Mouse (Mus musculus): ENCODE data around the gene Mark4. TPM values are rescaled to one million over a fixed set of nuclear protein-coding genes. Genes with fewer than 3 reads are reported as not detected.

Gene Mark4
- polyA plus RNA-seq, 1 experiment: 27.4 TPM

DNA sequence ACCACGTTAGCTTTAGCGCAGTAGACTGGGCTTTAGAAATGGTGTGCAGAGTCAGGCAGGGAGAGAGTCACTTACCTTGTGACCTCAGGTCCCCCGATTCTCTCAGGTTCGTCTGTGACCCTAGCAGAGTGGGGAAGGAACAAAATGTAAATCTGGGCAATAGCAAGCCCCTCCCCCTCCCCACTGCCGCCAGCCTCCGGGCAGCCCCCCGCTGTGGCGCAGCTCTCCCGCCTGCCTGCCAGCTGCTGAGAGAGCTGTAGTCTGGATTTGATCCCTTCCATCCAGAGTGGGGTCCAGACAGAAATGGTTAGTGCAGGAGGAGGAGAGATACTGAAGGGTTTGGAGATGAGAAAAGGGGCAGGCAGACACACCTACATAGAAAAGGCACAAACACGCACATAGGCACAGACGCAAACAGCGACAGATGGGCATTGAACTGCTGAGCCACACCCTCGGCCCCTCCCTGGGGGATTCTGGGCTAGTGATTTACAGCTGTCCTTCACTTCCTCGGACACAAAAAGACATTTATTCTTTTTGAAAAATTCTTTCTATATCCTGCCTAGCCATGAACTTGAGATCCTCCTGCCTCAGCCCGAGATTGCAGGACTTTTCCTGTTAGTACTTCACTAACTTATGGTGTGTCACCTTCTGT is 30.5 kb downstream of the Mark4 start:
- no peak overlapping the region for H3K27ac ChIP-seq (ENCODE audit: insufficient read depth, low read length)
- TF ChIP-seq POLR2A (IDR thresholded peaks at IDR 0.05; ENCODE audit: low read depth, low read length): no peak
- no peak for TF ChIP-seq CTCF (IDR thresholded peaks at IDR 0.05; ENCODE audit: borderline replicate concordance, insufficient read depth, low read length)
- H3K4me3 ChIP-seq (ENCODE audit: insufficient read depth, low read length): no peak overlapping the region
- H3K4me1 ChIP-seq (ENCODE audit: control insufficient read depth, insufficient read depth, low read length): no peaks in the 10 kb centered on the region

DNA sequence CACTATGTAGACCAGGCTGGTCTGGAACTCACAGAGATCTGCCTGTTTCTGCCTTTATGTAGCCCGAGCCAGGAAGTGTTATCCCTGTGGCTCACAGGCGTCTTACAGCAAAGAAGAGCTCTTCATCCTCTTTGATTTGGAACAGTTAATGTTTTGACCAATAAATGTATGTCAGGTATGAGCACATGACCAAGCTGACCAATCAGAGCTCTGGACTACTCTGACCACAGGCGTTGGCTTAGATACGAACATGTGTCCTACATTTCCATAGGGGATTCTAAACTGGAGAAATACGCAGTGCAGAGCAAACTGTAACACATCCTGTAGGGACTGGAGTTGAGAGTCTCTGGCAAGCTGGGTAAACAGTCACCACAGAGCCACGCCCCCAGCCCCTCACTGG is 31.7 kb downstream of the Mark4 start:
- Histone ChIP-seq H3K4me1 (ENCODE audit: control insufficient read depth, insufficient read depth, low read length) (no peaks in the 10 kb centered on the region), H3K27ac (ENCODE audit: insufficient read depth, low read length) (no peak overlapping the region), H3K4me3 (ENCODE audit: insufficient read depth, low read length) (no peak overlapping the region)
- TF ChIP-seq POLR2A (IDR thresholded peaks at IDR 0.05; ENCODE audit: low read depth, low read length): no peak
- TF ChIP-seq CTCF (IDR thresholded peaks at IDR 0.05; ENCODE audit: borderline replicate concordance, insufficient read depth, low read length): no peak

GRCm38 (mm10) chr7:19426349-19426748 is 32.3 kb downstream of the Mark4 start:
- Histone ChIP-seq H3K4me3 (ENCODE audit: insufficient read depth, low read length) (no peak overlapping the region), H3K27ac (ENCODE audit: insufficient read depth, low read length) (no peak overlapping the region), H3K4me1 (ENCODE audit: control insufficient read depth, insufficient read depth, low read length) (no peaks in the 10 kb centered on the region)
- TF ChIP-seq POLR2A (IDR thresholded peaks at IDR 0.05; ENCODE audit: low read depth, low read length) (no peak), CTCF (IDR thresholded peaks at IDR 0.05; ENCODE audit: borderline replicate concordance, insufficient read depth, low read length) (no peak)

DNA sequence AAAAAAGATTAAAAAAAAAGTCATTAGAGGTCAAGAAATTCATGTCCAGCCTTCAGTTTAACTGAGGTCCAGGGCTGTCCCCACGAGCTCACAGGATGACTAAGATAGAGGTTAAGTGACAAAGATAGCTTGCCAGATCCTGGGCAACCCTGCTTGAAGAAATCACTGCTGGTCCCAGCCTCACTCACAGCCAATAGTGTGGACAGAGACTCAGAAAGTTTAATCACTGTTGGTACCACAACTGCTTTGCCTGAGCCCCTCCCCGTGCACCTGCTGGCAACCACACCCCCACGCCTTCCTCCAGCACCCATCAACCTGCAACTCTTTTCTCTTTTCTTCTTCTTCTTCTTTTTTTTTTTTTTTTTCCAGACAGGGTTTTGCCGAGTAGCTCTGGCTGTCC is 34.6 kb downstream of the Mark4 start:
- no peak overlapping the region for H3K4me3 ChIP-seq (ENCODE audit: insufficient read depth, low read length)
- TF ChIP-seq CTCF (IDR thresholded peaks at IDR 0.05; ENCODE audit: borderline replicate concordance, insufficient read depth, low read length): no peak
- no peak for TF ChIP-seq POLR2A (IDR thresholded peaks at IDR 0.05; ENCODE audit: low read depth, low read length)

DNA sequence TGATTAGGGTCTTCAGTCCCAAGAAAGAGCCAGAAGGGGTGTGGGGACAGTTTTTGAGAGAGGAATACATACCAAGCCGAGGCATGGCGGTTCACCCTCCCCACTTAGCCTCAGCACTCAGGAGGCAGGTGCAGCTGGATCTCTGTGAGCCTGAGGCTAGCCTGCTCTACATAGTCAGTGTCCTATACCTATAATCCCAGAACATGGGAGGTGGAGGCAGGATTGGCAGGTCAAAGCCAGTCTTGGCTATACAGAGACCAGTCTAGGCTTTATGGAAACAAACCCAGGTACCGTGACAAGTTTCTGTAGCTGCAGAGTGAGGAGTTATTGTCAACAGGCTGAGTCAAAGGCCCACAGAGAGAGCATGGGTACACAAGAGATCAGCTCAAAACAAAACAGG is 35.5 kb downstream of the Mark4 start:
- H3K4me3 ChIP-seq (ENCODE audit: insufficient read depth, low read length): no peak overlapping the region
- TF ChIP-seq CTCF (IDR thresholded peaks at IDR 0.05; ENCODE audit: borderline replicate concordance, insufficient read depth, low read length): no peak
- no peak for TF ChIP-seq POLR2A (IDR thresholded peaks at IDR 0.05; ENCODE audit: low read depth, low read length)

More for the DNA sequence above, 34.6 kb downstream of the Mark4 start:
- H3K4me1 ChIP-seq (ENCODE audit: control insufficient read depth, insufficient read depth, low read length): no peaks in the 10 kb centered on the region
- no peak overlapping the region for H3K27ac ChIP-seq (ENCODE audit: insufficient read depth, low read length)

DNA sequence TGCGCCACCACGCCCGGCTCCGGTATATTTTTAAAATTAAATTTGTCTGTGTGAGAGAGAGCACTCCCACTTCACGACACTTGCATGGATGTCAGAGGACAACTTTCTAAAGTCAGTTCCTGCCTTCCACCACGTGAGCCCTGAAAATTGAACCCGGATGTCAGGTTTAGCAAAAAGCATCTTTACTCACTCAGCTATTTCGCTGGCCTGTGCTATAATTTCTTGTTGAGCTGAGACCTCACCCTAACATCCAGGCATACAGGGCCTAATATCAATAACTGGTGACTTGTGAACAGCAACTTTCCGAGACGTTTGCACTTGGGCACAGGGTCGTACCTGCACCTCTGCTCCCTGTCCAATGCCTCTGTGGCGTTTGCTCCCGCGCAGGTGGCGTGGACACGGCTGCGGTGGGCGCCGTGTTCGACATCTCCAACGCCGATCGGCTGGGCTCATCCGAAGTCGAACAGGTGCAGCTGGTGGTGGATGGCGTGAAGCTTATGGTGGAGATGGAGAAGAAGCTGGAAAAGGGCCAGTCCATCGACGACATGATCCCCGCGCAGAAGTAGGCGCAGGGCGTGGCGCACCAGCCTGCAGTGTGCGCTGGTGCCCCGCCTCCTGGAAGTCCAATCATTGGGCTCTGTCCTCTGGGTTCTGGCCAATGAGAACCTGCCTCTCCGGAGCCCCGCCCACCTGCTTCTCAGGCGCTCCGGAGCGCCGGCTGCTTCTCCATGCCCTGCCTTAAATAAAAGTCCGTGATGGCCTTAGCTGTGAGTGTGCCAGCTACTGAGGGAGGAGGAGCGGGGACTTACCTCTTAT is 37.6 kb downstream of the Mark4 start:
- no peak overlapping the region for H3K27ac ChIP-seq (ENCODE audit: insufficient read depth, low read length)
- TF ChIP-seq POLR2A (IDR thresholded peaks at IDR 0.05; ENCODE audit: low read depth, low read length): no peak
- TF ChIP-seq CTCF (IDR thresholded peaks at IDR 0.05; ENCODE audit: borderline replicate concordance, insufficient read depth, low read length): no peak
- no peaks in the 10 kb centered on the region for H3K4me1 ChIP-seq (ENCODE audit: control insufficient read depth, insufficient read depth, low read length)
- H3K4me3 ChIP-seq (ENCODE audit: insufficient read depth, low read length): peak overlapping the region; percentile 21; the same call in 1 of the 2 replicates

More for the DNA sequence above, 35.5 kb downstream of the Mark4 start:
- H3K27ac ChIP-seq (ENCODE audit: insufficient read depth, low read length): no peak overlapping the region
- H3K4me1 ChIP-seq (ENCODE audit: control insufficient read depth, insufficient read depth, low read length): no peaks in the 10 kb centered on the region

DNA sequence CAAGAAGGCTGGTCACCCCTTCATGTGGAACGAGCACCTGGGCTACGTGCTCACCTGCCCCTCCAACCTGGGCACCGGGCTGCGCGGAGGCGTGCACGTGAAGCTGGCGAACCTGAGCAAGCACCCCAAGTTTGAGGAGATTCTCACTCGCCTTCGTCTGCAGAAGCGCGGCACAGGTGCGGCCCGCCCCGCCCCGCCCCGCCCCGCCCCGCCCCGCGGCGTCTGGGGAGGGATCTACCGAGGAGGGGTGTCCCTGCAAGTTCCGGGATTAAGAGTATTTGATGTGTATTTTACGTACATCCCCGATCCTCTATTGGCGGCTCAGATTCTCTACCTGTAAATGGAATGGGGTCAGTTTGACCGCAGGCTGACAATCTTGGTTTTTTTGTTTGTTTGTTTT is 38.5 kb downstream of the Mark4 start:
- Histone ChIP-seq H3K4me1 (ENCODE audit: control insufficient read depth, insufficient read depth, low read length) (no peaks in the 10 kb centered on the region), H3K27ac (ENCODE audit: insufficient read depth, low read length) (no peak overlapping the region), H3K4me3 (ENCODE audit: insufficient read depth, low read length) (no peak overlapping the region)
- TF ChIP-seq POLR2A (IDR thresholded peaks at IDR 0.05; ENCODE audit: low read depth, low read length): no peak
- no peak for TF ChIP-seq CTCF (IDR thresholded peaks at IDR 0.05; ENCODE audit: borderline replicate concordance, insufficient read depth, low read length)

GRCm38 (mm10) chr7:19416590-19416989 is 42.0 kb downstream of the Mark4 start:
- no peak for TF ChIP-seq POLR2A (IDR thresholded peaks at IDR 0.05; ENCODE audit: low read depth, low read length)
- no peak for TF ChIP-seq CTCF (IDR thresholded peaks at IDR 0.05; ENCODE audit: borderline replicate concordance, insufficient read depth, low read length)
- H3K4me3 ChIP-seq (ENCODE audit: insufficient read depth, low read length): no peak overlapping the region
- H3K4me1 ChIP-seq (ENCODE audit: control insufficient read depth, insufficient read depth, low read length): no peaks in the 10 kb centered on the region
- no peak overlapping the region for H3K27ac ChIP-seq (ENCODE audit: insufficient read depth, low read length)

DNA sequence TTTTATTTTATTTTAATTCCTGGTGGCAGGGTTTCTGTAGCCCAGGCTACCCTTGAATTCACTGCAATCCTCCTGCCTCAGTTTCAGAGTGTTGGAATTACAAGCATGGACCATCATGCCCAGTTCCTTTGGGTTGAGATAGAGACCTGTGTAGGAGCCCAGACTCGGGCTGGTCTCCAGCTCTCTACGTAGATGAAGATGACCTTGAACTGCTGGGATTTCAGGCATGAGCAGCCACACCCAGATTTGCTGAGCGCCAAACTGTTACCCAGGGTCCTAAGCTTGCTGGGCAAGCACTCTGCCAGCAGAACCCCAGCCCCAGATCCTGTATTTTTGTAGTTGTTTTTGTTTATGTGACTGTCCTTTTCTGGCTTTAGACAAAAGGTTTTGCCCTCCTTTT is 45.1 kb downstream of the Mark4 start:
- H3K4me3 ChIP-seq (ENCODE audit: insufficient read depth, low read length): no peak overlapping the region
- TF ChIP-seq POLR2A (IDR thresholded peaks at IDR 0.05; ENCODE audit: low read depth, low read length): no peak
- no peak for TF ChIP-seq CTCF (IDR thresholded peaks at IDR 0.05; ENCODE audit: borderline replicate concordance, insufficient read depth, low read length)

GRCm38 (mm10) chr7:19411783-19412182 is 46.8 kb downstream of the Mark4 start:
- TF ChIP-seq CTCF (IDR thresholded peaks at IDR 0.05; ENCODE audit: borderline replicate concordance, insufficient read depth, low read length) (no peak), POLR2A (IDR thresholded peaks at IDR 0.05; ENCODE audit: low read depth, low read length) (no peak)
- Histone ChIP-seq H3K4me3 (ENCODE audit: insufficient read depth, low read length) (no peak overlapping the region), H3K4me1 (ENCODE audit: control insufficient read depth, insufficient read depth, low read length) (no peaks in the 10 kb centered on the region), H3K27ac (ENCODE audit: insufficient read depth, low read length) (no peak overlapping the region)

More for the DNA sequence above, 45.1 kb downstream of the Mark4 start:
- no peak overlapping the region for H3K27ac ChIP-seq (ENCODE audit: insufficient read depth, low read length)
- no peaks in the 10 kb centered on the region for H3K4me1 ChIP-seq (ENCODE audit: control insufficient read depth, insufficient read depth, low read length)
